Mouse (Mus musculus): Measurements from ENCODE around the gene Adcy7. TPM values are rescaled to one million over a fixed set of nuclear protein-coding genes. Genes with fewer than 3 reads are reported as not detected.

Adcy7 gene
- polyA plus RNA-seq, 1 experiment from 2014 or later: 2.1 TPM

DNA sequence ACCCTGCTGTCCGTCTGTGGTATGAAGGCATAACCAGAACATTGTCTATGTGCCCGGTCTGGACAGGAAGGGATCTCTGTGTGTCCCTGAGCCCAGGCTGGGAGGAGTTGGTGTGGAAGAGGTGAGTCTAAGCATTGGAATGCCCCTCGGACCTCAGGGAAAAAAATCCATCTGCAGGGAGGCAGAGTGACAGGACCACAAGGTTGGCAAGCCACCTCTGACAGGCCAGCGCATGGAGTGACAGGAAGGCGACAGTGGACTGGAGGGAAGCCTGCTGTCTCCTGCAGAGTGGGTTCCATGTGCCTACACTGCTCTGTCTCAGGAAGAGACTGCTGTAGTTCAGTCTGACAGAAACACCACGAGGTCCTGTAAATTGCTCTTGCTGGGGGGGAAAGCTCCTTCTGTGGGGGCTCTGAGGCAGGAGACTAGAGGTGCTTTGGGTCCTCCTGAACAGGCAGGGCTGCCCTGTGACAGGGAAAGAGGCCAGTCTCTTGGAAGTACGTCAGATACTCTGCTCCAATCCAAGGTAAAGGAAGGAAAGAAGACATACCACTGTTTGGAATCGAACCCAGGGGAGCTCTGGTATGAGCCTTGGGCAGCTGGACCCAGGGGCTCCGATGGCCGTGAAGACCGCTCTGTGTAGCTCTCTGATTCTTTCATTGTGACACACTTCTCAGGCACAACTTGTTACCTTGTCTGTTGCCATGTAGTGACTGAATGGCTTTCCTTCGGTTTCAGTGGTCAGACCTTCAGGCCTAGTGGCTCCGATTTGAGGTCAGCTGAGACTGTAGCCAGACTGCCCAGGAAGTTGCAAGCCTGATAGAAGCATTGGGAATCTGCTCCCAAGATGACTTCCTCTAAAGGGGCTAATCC, 11.3 kb downstream of the Adcy7 start:
- Histone ChIP-seq H3K27ac (ENCODE audit: low read length) (no peak overlapping the region), H3K9me3 (ENCODE audit: control insufficient read depth, low read length) (no peaks in the 10 kb centered on the region), H3K27me3 (replicated peaks; ENCODE audit: control insufficient read depth, insufficient read depth, low read length) (no peaks in the 10 kb centered on the region), H3K9ac (replicated peaks; ENCODE audit: low read depth, low read length) (no peak overlapping the region), H3K4me3 (replicated peaks; ENCODE audit: low read length) (no peak overlapping the region), H3K4me2 (ENCODE audit: low read length) (no peak overlapping the region), H3K4me1 (replicated peaks; ENCODE audit: control insufficient read depth, insufficient read depth, low read length) (no peaks in the 10 kb centered on the region), H3K36me3 (ENCODE audit: control insufficient read depth, insufficient read depth) (no peaks in the 10 kb centered on the region)
- 84% methylated on average over 13 of the region's 13 CpGs for WGBS
- no peak for ATAC-seq

DNA sequence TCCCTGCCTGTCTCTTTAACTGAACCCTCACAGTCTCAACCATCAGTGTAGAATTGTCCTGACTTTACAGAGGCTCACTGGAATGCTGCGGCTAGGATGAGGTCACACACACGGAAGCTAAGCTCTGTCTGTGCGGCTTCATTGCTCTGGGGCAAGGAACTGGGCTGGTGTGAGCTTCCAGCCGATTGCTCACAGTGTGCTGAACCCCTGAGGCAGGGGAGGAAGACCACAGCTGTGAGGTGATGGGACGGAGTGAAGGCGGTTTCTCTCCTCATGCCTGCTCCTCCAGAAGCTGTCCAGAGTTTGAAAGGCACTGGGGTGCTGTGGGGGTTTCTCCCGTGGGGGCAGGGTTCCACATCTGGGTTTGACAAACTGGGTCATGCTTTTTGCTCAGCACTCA, 12.5 kb downstream of the Adcy7 start:
- no peak for ATAC-seq
- H3K9ac ChIP-seq (replicated peaks; ENCODE audit: low read depth, low read length): no peak overlapping the region
- H3K9me3 ChIP-seq (ENCODE audit: control insufficient read depth, low read length): no peaks in the 10 kb centered on the region
- H3K4me1 ChIP-seq (replicated peaks; ENCODE audit: control insufficient read depth, insufficient read depth, low read length): no peaks in the 10 kb centered on the region
- H3K4me3 ChIP-seq (replicated peaks; ENCODE audit: low read length): no peak overlapping the region
- no peak overlapping the region for H3K4me2 ChIP-seq (ENCODE audit: low read length)
- no peak overlapping the region for H3K27ac ChIP-seq (ENCODE audit: low read length)
- 59% methylated on average over 7 of the region's 7 CpGs for WGBS
- H3K36me3 ChIP-seq (ENCODE audit: control insufficient read depth, insufficient read depth): no peaks in the 10 kb centered on the region
- no peaks in the 10 kb centered on the region for H3K27me3 ChIP-seq (replicated peaks; ENCODE audit: control insufficient read depth, insufficient read depth, low read length)

DNA sequence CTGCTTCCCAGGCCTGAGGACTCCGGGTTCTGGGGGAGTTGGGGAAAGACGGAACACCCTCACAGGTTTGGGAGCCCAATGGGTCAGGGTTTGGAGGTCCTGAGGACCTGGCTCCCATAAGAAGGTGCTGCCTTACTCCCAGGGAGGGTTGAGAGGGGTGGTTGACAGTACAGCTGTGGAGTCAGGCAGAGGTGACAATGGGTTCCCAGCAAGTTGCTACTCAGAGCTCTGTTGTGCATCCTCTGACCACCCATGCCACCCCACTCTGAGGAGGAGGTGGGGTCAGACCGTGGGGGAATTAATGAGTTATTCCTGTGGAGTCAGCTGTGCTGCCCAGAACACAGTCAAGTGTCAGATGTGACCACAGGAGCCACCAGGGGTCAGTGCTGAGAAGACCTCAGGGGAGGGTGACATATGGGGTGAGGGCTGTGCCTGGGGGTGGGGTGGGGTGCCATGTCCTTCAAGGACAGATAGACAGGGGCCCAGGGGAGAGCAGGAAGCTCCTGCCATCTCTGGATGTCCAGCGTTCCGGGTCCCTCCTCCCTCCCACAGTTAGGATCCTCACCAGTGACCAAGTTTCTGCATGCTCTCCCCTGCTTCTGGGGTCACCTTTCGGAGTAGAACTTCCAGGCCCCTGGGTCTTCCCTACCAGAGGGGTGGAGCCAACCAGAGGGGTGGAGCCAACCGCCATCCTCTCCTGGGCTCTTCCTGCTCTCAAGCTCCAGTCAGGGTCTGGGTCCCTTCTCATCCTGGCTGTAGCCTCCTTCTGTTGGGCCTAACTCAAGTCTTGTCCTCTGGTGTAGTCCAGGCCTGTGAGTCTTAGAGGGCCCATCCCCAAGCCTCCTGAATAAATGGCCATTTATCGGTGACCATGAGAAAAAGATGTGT, 13.5 kb downstream of the Adcy7 start:
- Histone ChIP-seq H3K27me3 (replicated peaks; ENCODE audit: control insufficient read depth, insufficient read depth, low read length) (no peaks in the 10 kb centered on the region), H3K9ac (replicated peaks; ENCODE audit: low read depth, low read length) (no peak overlapping the region), H3K9me3 (ENCODE audit: control insufficient read depth, low read length) (no peaks in the 10 kb centered on the region), H3K27ac (ENCODE audit: low read length) (no peak overlapping the region), H3K4me3 (replicated peaks; ENCODE audit: low read length) (no peak overlapping the region), H3K36me3 (ENCODE audit: control insufficient read depth, insufficient read depth) (no peaks in the 10 kb centered on the region), H3K4me2 (ENCODE audit: low read length) (no peak overlapping the region), H3K4me1 (replicated peaks; ENCODE audit: control insufficient read depth, insufficient read depth, low read length) (no peaks in the 10 kb centered on the region)
- WGBS: 88% methylated on average over 8 of the region's 8 CpGs
- no peak for ATAC-seq

DNA sequence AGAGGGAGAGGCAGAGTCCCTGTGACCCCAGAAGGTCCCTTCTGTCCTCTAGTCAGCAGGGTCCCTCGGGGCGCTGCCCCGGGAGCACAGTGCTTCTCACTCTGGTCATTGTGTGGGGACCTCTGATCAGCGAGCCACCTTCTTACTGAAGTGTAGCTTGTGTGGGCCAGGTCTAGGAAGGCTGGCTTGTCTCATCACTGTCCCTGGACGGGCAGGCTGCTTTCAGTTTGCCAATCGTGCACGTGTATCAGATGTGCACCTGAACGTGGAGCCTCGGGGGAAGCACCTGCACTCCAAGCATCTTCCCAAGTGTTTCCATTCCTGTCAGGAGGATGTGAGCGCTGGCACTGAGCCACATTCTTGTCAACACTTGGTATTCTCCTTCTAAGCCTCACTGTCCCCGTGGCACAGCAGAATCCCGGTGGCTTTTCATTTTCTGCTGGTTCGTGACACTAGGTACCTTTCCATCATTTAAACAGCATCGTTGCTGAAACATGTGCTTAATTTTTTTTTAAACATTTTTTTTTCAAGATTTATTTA, 14.3 kb downstream of the Adcy7 start:
- no peaks in the 10 kb centered on the region for H3K9me3 ChIP-seq (ENCODE audit: control insufficient read depth, low read length)
- H3K27ac ChIP-seq (ENCODE audit: low read length): no peak overlapping the region
- no peak overlapping the region for H3K4me2 ChIP-seq (ENCODE audit: low read length)
- H3K9ac ChIP-seq (replicated peaks; ENCODE audit: low read depth, low read length): no peak overlapping the region
- no peaks in the 10 kb centered on the region for H3K27me3 ChIP-seq (replicated peaks; ENCODE audit: control insufficient read depth, insufficient read depth, low read length)
- no peak overlapping the region for H3K4me3 ChIP-seq (replicated peaks; ENCODE audit: low read length)
- 79% methylated on average over 14 of the region's 14 CpGs for WGBS
- no peak for ATAC-seq
- no peaks in the 10 kb centered on the region for H3K36me3 ChIP-seq (ENCODE audit: control insufficient read depth, insufficient read depth)
- no peaks in the 10 kb centered on the region for H3K4me1 ChIP-seq (replicated peaks; ENCODE audit: control insufficient read depth, insufficient read depth, low read length)

DNA sequence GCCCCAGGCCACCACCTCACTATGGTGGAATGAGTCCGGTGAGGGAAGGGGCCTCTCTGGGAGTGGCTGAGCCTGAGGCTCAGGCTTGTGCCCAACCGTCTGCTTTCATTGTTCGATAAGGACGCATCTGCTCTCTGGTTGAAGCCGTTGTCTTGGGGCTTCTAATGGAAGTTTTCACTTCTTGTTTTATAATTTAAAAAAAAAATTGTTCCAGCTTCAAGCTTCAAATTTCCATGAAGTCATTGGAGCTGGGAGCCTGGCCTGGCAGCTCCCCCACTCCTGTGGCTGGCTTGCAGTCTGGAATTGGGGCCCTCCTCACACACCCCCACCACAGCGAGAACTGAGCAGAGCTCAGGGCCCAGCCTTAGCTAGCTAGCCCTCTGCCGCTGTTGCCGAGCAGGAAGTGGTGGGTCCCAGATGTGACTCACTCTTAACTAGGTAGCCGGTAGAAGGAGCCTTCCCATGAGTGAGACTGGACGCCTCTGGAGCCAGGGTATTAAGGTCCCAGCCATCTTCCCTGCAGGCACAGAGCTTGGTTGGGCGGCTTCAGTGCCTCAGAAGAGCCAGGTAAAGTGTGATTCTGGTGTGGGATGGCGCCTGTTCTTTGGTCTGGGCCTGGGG, 16.5 kb downstream of the Adcy7 start:
- 73% methylated on average over 12 of the region's 12 CpGs for WGBS
- Histone ChIP-seq H3K4me2 (ENCODE audit: low read length) (no peak overlapping the region), H3K4me1 (replicated peaks; ENCODE audit: control insufficient read depth, insufficient read depth, low read length) (no peaks in the 10 kb centered on the region), H3K4me3 (replicated peaks; ENCODE audit: low read length) (no peak overlapping the region), H3K36me3 (ENCODE audit: control insufficient read depth, insufficient read depth) (no peaks in the 10 kb centered on the region), H3K27ac (ENCODE audit: low read length) (no peak overlapping the region), H3K9me3 (ENCODE audit: control insufficient read depth, low read length) (no peaks in the 10 kb centered on the region), H3K9ac (replicated peaks; ENCODE audit: low read depth, low read length) (no peak overlapping the region), H3K27me3 (replicated peaks; ENCODE audit: control insufficient read depth, insufficient read depth, low read length) (no peaks in the 10 kb centered on the region)
- no peak for ATAC-seq

DNA sequence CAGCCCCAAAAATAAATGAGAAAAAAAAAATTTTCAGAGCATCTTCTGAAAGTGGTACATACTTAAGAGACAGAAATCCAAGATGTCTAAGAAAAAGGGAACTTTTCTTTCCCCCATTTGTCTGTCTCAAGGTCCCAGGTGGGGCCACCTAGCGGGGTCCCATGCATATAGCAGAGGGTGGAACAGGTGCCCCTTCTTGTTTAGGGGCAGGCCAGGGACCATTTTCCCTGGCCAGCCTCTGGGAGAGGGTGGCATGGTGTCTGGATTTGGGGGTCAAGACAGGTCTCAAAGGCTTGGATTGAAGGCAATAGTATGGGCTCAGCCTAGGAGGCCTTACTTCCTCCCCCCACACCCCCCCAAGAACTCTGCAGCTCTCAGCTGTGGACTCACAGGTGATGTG, 17.7 kb downstream of the Adcy7 start:
- no peaks in the 10 kb centered on the region for H3K9me3 ChIP-seq (ENCODE audit: control insufficient read depth, low read length)
- no peak for ATAC-seq
- no peak overlapping the region for H3K9ac ChIP-seq (replicated peaks; ENCODE audit: low read depth, low read length)
- H3K4me1 ChIP-seq (replicated peaks; ENCODE audit: control insufficient read depth, insufficient read depth, low read length): no peaks in the 10 kb centered on the region
- no peak overlapping the region for H3K27ac ChIP-seq (ENCODE audit: low read length)
- no peak overlapping the region for H3K4me2 ChIP-seq (ENCODE audit: low read length)
- WGBS: 50% methylated on average over 1 of the region's 1 CpGs
- no peaks in the 10 kb centered on the region for H3K27me3 ChIP-seq (replicated peaks; ENCODE audit: control insufficient read depth, insufficient read depth, low read length)
- no peaks in the 10 kb centered on the region for H3K36me3 ChIP-seq (ENCODE audit: control insufficient read depth, insufficient read depth)
- no peak overlapping the region for H3K4me3 ChIP-seq (replicated peaks; ENCODE audit: low read length)

DNA sequence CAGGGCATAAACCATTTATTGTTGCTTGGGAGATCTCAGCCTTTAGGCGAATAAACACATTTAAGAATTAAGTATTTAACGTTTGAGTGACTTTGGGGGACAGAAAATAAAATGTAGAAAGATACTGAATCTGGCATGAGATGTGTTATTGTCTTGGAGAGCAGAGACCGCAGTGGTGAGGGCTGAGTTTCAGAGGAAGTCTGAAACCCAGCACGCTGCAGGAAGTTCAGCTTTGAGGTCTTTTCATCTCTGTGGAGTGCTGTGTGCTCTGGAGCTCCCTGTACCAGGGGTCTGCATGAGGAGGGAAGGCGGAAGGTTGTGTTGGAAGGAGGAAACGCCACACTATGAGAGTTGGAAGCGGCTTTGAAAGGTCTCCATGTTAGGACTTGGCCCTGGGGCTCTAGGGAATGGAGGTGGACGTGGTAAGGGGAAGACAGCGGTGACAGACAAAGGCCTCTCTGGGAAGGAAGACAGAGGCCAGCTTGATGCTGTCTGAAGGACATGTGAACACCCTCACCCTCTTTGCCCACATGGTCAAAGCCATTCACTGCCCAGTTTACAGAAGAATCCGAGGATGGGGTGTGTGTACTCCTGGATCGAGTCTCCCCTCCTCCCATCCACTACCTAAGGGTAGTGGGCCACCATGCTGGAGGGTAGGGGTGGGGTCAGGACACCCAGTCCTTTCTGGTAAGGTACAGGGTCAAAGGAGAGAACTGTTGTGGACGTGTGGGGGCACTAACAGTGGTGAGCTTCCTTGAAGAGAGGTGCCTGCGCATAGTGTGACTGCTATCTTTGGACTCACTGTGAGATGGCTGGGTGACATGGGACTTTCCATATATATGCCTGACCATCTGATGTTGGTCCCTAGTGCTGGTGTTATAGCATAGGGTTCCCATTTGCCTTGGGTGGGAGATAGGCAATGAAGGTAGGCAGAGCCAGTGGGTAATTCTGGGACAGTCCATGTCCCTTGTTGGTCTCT, 18.4 kb downstream of the Adcy7 start:
- no peaks in the 10 kb centered on the region for H3K27me3 ChIP-seq (replicated peaks; ENCODE audit: control insufficient read depth, insufficient read depth, low read length)
- 86% methylated on average over 13 of the region's 13 CpGs for WGBS
- H3K4me1 ChIP-seq (replicated peaks; ENCODE audit: control insufficient read depth, insufficient read depth, low read length): no peaks in the 10 kb centered on the region
- no peaks in the 10 kb centered on the region for H3K9me3 ChIP-seq (ENCODE audit: control insufficient read depth, low read length)
- ATAC-seq: no peak
- no peak overlapping the region for H3K27ac ChIP-seq (ENCODE audit: low read length)
- no peak overlapping the region for H3K4me3 ChIP-seq (replicated peaks; ENCODE audit: low read length)
- no peaks in the 10 kb centered on the region for H3K36me3 ChIP-seq (ENCODE audit: control insufficient read depth, insufficient read depth)
- no peak overlapping the region for H3K9ac ChIP-seq (replicated peaks; ENCODE audit: low read depth, low read length)
- H3K4me2 ChIP-seq (ENCODE audit: low read length): no peak overlapping the region

DNA sequence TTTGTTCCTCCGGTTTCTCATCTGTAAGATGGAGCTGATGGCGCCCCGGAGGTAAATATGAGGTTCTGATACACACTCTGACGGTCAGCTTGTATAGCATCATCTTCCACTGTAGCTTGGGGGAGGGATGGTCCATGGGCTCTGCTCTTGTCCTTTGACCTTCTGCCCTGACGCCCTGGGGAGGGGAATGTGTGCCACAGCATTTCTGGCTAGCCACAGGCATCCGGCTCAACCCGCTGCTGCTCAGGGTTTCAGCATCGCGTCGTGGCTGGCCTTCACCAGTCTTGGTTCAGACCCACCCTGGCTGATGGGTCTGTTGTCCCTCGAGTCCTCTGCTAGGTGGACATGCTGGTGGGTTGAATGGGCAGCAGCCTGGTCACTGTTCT, 19.1 kb downstream of the Adcy7 start:
- Histone ChIP-seq H3K27me3 (replicated peaks; ENCODE audit: control insufficient read depth, insufficient read depth, low read length) (no peaks in the 10 kb centered on the region), H3K27ac (ENCODE audit: low read length) (no peak overlapping the region), H3K9me3 (ENCODE audit: control insufficient read depth, low read length) (no peaks in the 10 kb centered on the region), H3K36me3 (ENCODE audit: control insufficient read depth, insufficient read depth) (no peaks in the 10 kb centered on the region), H3K9ac (replicated peaks; ENCODE audit: low read depth, low read length) (no peak overlapping the region), H3K4me3 (replicated peaks; ENCODE audit: low read length) (no peak overlapping the region), H3K4me2 (ENCODE audit: low read length) (no peak overlapping the region), H3K4me1 (replicated peaks; ENCODE audit: control insufficient read depth, insufficient read depth, low read length) (no peaks in the 10 kb centered on the region)
- ATAC-seq: no peak
- WGBS: 87% methylated on average over 11 of the region's 11 CpGs
